Mouse (Mus musculus): Measurements from ENCODE around the gene Rufy1. TPM values are rescaled to one million over a fixed set of nuclear protein-coding genes. Genes with fewer than 3 reads are reported as not detected.

Gene Rufy1
- polyA plus RNA-seq, 1 experiment, result 10.7 TPM

GRCm38 (mm10) chr11:50345486-50345885 lies 85.4 kb downstream of the Rufy1 start:
- no peak for DNase-seq
- no peak for TF ChIP-seq POLR2A (IDR thresholded peaks at IDR 0.05; ENCODE audit: control insufficient read depth, extremely low read depth, insufficient read depth, low read length, poor library complexity)
- TF ChIP-seq CTCF (IDR thresholded peaks at IDR 0.05; ENCODE audit: borderline replicate concordance, control insufficient read depth, extremely low read depth, insufficient read depth, low read length, poor library complexity), result no peak

More at GRCm38 (mm10) chr11:50345486-50345885, 85.4 kb downstream of the Rufy1 start:
- H3K36me3 ChIP-seq (ENCODE audit: control insufficient read depth, insufficient read depth, low read length), result no peaks in the 10 kb centered on the region
- no peaks in the 10 kb centered on the region for H3K4me1 ChIP-seq (replicated peaks; ENCODE audit: control insufficient read depth, insufficient read depth, low read length)
- WGBS, result 95% methylated on average over 4 of the region's 4 CpGs
- H3K27me3 ChIP-seq (ENCODE audit: control insufficient read depth, insufficient read depth, low read length), result no peaks in the 10 kb centered on the region
- H3K4me3 ChIP-seq (ENCODE audit: control insufficient read depth, insufficient read depth, low read length), result no peak overlapping the region
- no peak overlapping the region for H3K27ac ChIP-seq (ENCODE audit: control insufficient read depth, insufficient read depth, low read length)

Other genes starting within 250 kb of the Rufy1 start
- gene Sqstm1, start 220.3 kb downstream of the Rufy1 start, polyA plus RNA-seq (2012; rRNA removed), result 159 and 173 TPM in 2 replicates
- gene Mgat4b, start 220.2 kb downstream of the Rufy1 start, polyA plus RNA-seq (2012; rRNA removed), result 29.5 and 29.7 TPM in 2 replicates
- gene Ltc4s, start 192.5 kb downstream of the Rufy1 start, polyA plus RNA-seq (2012; rRNA removed), result 34.4 and 46.9 TPM in 2 replicates
- gene Maml1, start 138.8 kb downstream of the Rufy1 start, polyA plus RNA-seq (2012; rRNA removed), result 35.3 and 41.4 TPM in 2 replicates
- gene Canx, start 105.5 kb downstream of the Rufy1 start, polyA plus RNA-seq (2012; rRNA removed), result 43.1 and 44.3 TPM in 2 replicates
- gene Cby3, start 76.7 kb downstream of the Rufy1 start, polyA plus RNA-seq (2012; rRNA removed), result 0.16 TPM in 1 of 2 replicates, not detected in the other
- 147 and 164 TPM in 2 replicates for gene Hnrnph1, start 54.1 kb downstream of the Rufy1 start, polyA plus RNA-seq (2012; rRNA removed)
- gene Adamts2, start 171.0 kb upstream of the Rufy1 start, polyA plus RNA-seq (2012; rRNA removed), result 4.9 and 5.5 TPM in 2 replicates